Mouse (Mus musculus): ENCODE data around the gene Socs7.

GRCm38 (mm10) chr11:97416637-97417035, 54.3 kb downstream of the Socs7 start:
- no peak for TF ChIP-seq CTCF (IDR thresholded peaks at IDR 0.05; ENCODE audit: borderline replicate concordance, control insufficient read depth, extremely low read depth, insufficient read depth, low read length, poor library complexity)
- no peak for TF ChIP-seq POLR2A (IDR thresholded peaks at IDR 0.05; ENCODE audit: control insufficient read depth, extremely low read depth, insufficient read depth, low read length, poor library complexity)
